Mouse (Mus musculus): ENCODE data around the gene Spag6.

GRCm38 (mm10) chr2:18648563-18648962 is 45.3 kb upstream of the Spag6 start:
- TF ChIP-seq POLR2AphosphoS2 (IDR thresholded peaks at IDR 0.05; ENCODE audit: low read length) (no peak), EP300 (IDR thresholded peaks at IDR 0.05; ENCODE audit: low read depth in 1 of 2, low read length in 2 of 2) (no peak), KAT2A (conservative IDR thresholded peaks at IDR 0.05; ENCODE audit: low read depth, low read length) (no peak), POLR2A (IDR thresholded peaks at IDR 0.05; ENCODE audit: control insufficient read depth in 1 of 2, insufficient read depth in 1 of 2, low read depth in 1 of 2, low read length in 2 of 2, poor library complexity in 1 of 2) (no peak), CTCF (IDR thresholded peaks at IDR 0.05 in 2 of 3, conservative IDR thresholded peaks at IDR 0.05 in 1 of 3; ENCODE audit: control insufficient read depth in 1 of 3, insufficient read depth in 1 of 3, low read depth in 2 of 3, low read length in 3 of 3, poor library complexity in 1 of 3, severe bottlenecking in 1 of 3) (no peak), MAX (IDR thresholded peaks at IDR 0.05; ENCODE audit: low read length) (no peak), NELFE (IDR thresholded peaks at IDR 0.05; ENCODE audit: low read depth, low read length) (no peak), SMC3 (IDR thresholded peaks at IDR 0.05; ENCODE audit: low read depth, low read length) (no peak), USF1 (IDR thresholded peaks at IDR 0.05; ENCODE audit: low read depth, low read length) (no peak), NRF1 (IDR thresholded peaks at IDR 0.05; ENCODE audit: insufficient read depth, low read depth, low read length, poor library complexity, severe bottlenecking) (no peak), BHLHE40 (IDR thresholded peaks at IDR 0.05; ENCODE audit: borderline replicate concordance, low read depth, low read length) (no peak), ZKSCAN1 (IDR thresholded peaks at IDR 0.05; ENCODE audit: low read depth, low read length) (no peak)

Data from MEL (cell line).